Mouse (Mus musculus) forebrain, embryonic 16.5 days (tissue): Measurements from ENCODE around the gene Sox8. TPM values are rescaled to one million over a fixed set of nuclear protein-coding genes. Genes with fewer than 3 reads are reported as not detected.

ENCODE experiments used
- ATAC-seq: fragments of 200-750 bp; cut with Nextera tagmentation; 2 replicates; pipeline ENCODE4 v1.8.0; 2017; ENCODE audit warnings: mild to moderate bottlenecking, moderate library complexity
- H3K27ac ChIP-seq: fragments of 300-500 bp; sonication (generic); 2 replicates; pipeline ENCODE4 v1.5.1; 2014; ENCODE audit warnings: low read length, control low read depth
- H3K27me3 ChIP-seq: fragments of 300-500 bp; sonication (generic); replicated peaks from 2 replicates; pipeline ENCODE4 v1.6.1; 2014; ENCODE audit warnings: low read length; ENCODE audit not compliant: control insufficient read depth, insufficient read depth
- H3K36me3 ChIP-seq: fragments of 300-500 bp; sonication (generic); 2 replicates; pipeline ENCODE4 v1.6.1; 2014; ENCODE audit not compliant: control insufficient read depth, insufficient read depth
- H3K4me1 ChIP-seq: fragments of 300-500 bp; sonication (generic); replicated peaks from 2 replicates; pipeline ENCODE4 v1.6.1; 2014; ENCODE audit warnings: low read length; ENCODE audit not compliant: control insufficient read depth, insufficient read depth
- H3K4me2 ChIP-seq: fragments of 300-500 bp; sonication (generic); 2 replicates; pipeline ENCODE4 v1.6.1; 2014; ENCODE audit warnings: mild to moderate bottlenecking, low read length, control low read depth
- H3K4me3 ChIP-seq: fragments of 300-500 bp; sonication (generic); replicated peaks from 2 replicates; pipeline ENCODE4 v1.5.1; 2014; ENCODE audit warnings: mild to moderate bottlenecking, low read length, control low read depth
- H3K9ac ChIP-seq: fragments of 300-500 bp; sonication (generic); replicated peaks from 2 replicates; pipeline ENCODE4 v1.6.1; 2014; ENCODE audit warnings: low read depth, low read length, control low read depth
- H3K9me3 ChIP-seq: fragments of 300-500 bp; sonication (generic); 2 replicates; pipeline ENCODE4 v1.6.1; 2016; ENCODE audit warnings: low read length; ENCODE audit not compliant: control insufficient read depth
- WGBS: fragments of 180-500 bp; shearing (Covaris S2); extraction: QIAGEN DNeasy Blood & Tissue Kit; methylation state at CpG from one replicate; pipeline ENCODE4 v1.1.7; 2014; 5-methylcytosine and 5-hydroxymethylcytosine counted together
- polyA plus RNA-seq: library from polyadenylated mRNA; unstranded; fragments of >200 nt; fragmentation: Nextera tagmentation; extraction: Ambion mirVana; gene quantifications from 2 replicates; pipeline ENCODE4 v1.2.1, GENCODE M21; 2015

The Sox8 gene
- polyA plus RNA-seq, 1 experiment from 2014 or later = 26.1 TPM

- H3K9ac ChIP-seq = no peak overlapping the region
- no peak overlapping the region for H3K4me3 ChIP-seq
- no peaks in the 10 kb centered on the region for H3K27me3 ChIP-seq
- no peak overlapping the region for H3K4me2 ChIP-seq
- ATAC-seq = no peak
- peaks cover 8% of the 10 kb centered on the region for H3K4me1 ChIP-seq
- H3K36me3 ChIP-seq = no peaks in the 10 kb centered on the region
- H3K9me3 ChIP-seq = no peaks in the 10 kb centered on the region
- 90% methylated on average over 11 of the region's 11 CpGs for WGBS
- H3K27ac ChIP-seq = no peak overlapping the region
Measured at GRCm38 (mm10) chr17:25551313-25551712, 19.2 kb downstream of the Sox8 start.

- WGBS = 81% methylated on average over 5 of the region's 5 CpGs
- ATAC-seq = no peak
- H3K27me3 ChIP-seq = no peaks in the 10 kb centered on the region
- H3K36me3 ChIP-seq = no peaks in the 10 kb centered on the region
- H3K4me3 ChIP-seq = no peak overlapping the region
- no peak overlapping the region for H3K4me2 ChIP-seq
- no peaks in the 10 kb centered on the region for H3K9me3 ChIP-seq
- H3K4me1 ChIP-seq = no peaks in the 10 kb centered on the region
- H3K27ac ChIP-seq = no peak overlapping the region
- H3K9ac ChIP-seq = no peak overlapping the region
Measured at GRCm38 (mm10) chr17:25550020-25550419, 20.5 kb downstream of the Sox8 start.

- no peak for ATAC-seq
- H3K9ac ChIP-seq = no peak overlapping the region
- no peak overlapping the region for H3K27ac ChIP-seq
- no peak overlapping the region for H3K4me3 ChIP-seq
- 39% methylated on average over 3 of the region's 3 CpGs for WGBS
- H3K9me3 ChIP-seq = no peaks in the 10 kb centered on the region
- H3K36me3 ChIP-seq = no peaks in the 10 kb centered on the region
- H3K27me3 ChIP-seq = no peaks in the 10 kb centered on the region
- H3K4me1 ChIP-seq = no peaks in the 10 kb centered on the region
- H3K4me2 ChIP-seq = no peak overlapping the region
Measured at GRCm38 (mm10) chr17:25547026-25547425, 23.5 kb downstream of the Sox8 start.

- no peak overlapping the region for H3K4me3 ChIP-seq
- H3K9ac ChIP-seq = no peak overlapping the region
- no peaks in the 10 kb centered on the region for H3K27me3 ChIP-seq
- no peak overlapping the region for H3K4me2 ChIP-seq
- WGBS = 94% methylated on average over 4 of the region's 4 CpGs
- H3K9me3 ChIP-seq = no peaks in the 10 kb centered on the region
- no peak for ATAC-seq
- H3K4me1 ChIP-seq = peaks cover 12% of the 10 kb centered on the region
- no peak overlapping the region for H3K27ac ChIP-seq
- H3K36me3 ChIP-seq = no peaks in the 10 kb centered on the region
Measured at GRCm38 (mm10) chr17:25541768-25542167, 28.7 kb downstream of the Sox8 start.

- H3K9me3 ChIP-seq = no peaks in the 10 kb centered on the region
- H3K27ac ChIP-seq = no peak overlapping the region
- ATAC-seq = no peak
- H3K36me3 ChIP-seq = no peaks in the 10 kb centered on the region
- H3K27me3 ChIP-seq = no peaks in the 10 kb centered on the region
- 86% methylated on average over 5 of the region's 5 CpGs for WGBS
- H3K4me1 ChIP-seq = peaks cover 12% of the 10 kb centered on the region
- no peak overlapping the region for H3K4me2 ChIP-seq
- no peak overlapping the region for H3K4me3 ChIP-seq
- no peak overlapping the region for H3K9ac ChIP-seq
Measured at GRCm38 (mm10) chr17:25540731-25541130, 29.8 kb downstream of the Sox8 start.

- peaks cover 12% of the 10 kb centered on the region for H3K4me1 ChIP-seq
- H3K4me2 ChIP-seq = peak overlapping the region; percentile 30
- WGBS = 5% methylated on average over 27 of the region's 27 CpGs
- H3K9me3 ChIP-seq = no peaks in the 10 kb centered on the region
- peak; percentile 77 for ATAC-seq
- no peaks in the 10 kb centered on the region for H3K36me3 ChIP-seq
- H3K4me3 ChIP-seq = no peak overlapping the region
- H3K9ac ChIP-seq = peak overlapping the region; percentile 12; the same call in 1 of the 2 replicates
- peak overlapping the region; percentile 70 for H3K27ac ChIP-seq
- H3K27me3 ChIP-seq = no peaks in the 10 kb centered on the region
Measured at GRCm38 (mm10) chr17:25538945-25539875, 31.3 kb downstream of the Sox8 start.

GRCm38 (mm10) chr17:25530357-25531022 lies 40.0 kb downstream of the Sox8 start:
- H3K27ac ChIP-seq = no peak overlapping the region
- ATAC-seq = no peak; the same call in 1 of the 2 replicates

GRCm38 (mm10) chr17:25522080-25522479 lies 48.4 kb downstream of the Sox8 start:
- H3K36me3 ChIP-seq = no peaks in the 10 kb centered on the region
- H3K9ac ChIP-seq = no peak overlapping the region
- H3K27ac ChIP-seq = no peak overlapping the region
- H3K9me3 ChIP-seq = no peaks in the 10 kb centered on the region
- H3K4me3 ChIP-seq = no peak overlapping the region
- WGBS = 86% methylated on average over 12 of the region's 12 CpGs
- H3K27me3 ChIP-seq = no peaks in the 10 kb centered on the region
- peaks cover 20% of the 10 kb centered on the region for H3K4me1 ChIP-seq
- H3K4me2 ChIP-seq = no peak overlapping the region
- ATAC-seq = no peak

More at GRCm38 (mm10) chr17:25530357-25531022, 40.0 kb downstream of the Sox8 start:
- Histone ChIP-seq H3K9ac (no peak overlapping the region), H3K9me3 (no peaks in the 10 kb centered on the region), H3K36me3 (no peaks in the 10 kb centered on the region), H3K4me2 (no peak overlapping the region), H3K4me1 (no peaks in the 10 kb centered on the region), H3K27me3 (no peaks in the 10 kb centered on the region), H3K4me3 (no peak overlapping the region)
- 57% methylated on average over 8 of the region's 8 CpGs for WGBS

GRCm38 (mm10) chr17:25520492-25520891 lies 50.0 kb downstream of the Sox8 start:
- no peak overlapping the region for H3K27ac ChIP-seq
- ATAC-seq = peak; percentile 74
- no peak overlapping the region for H3K4me3 ChIP-seq

More at GRCm38 (mm10) chr17:25520492-25520891, 50.0 kb downstream of the Sox8 start:
- H3K27me3 ChIP-seq = no peaks in the 10 kb centered on the region
- 0 out of 2 replicates have a peak overlapping the region, but pooled peaks have one; percentile 5 for H3K9ac ChIP-seq
- no peak overlapping the region for H3K4me2 ChIP-seq
- H3K9me3 ChIP-seq = no peaks in the 10 kb centered on the region
- H3K36me3 ChIP-seq = no peaks in the 10 kb centered on the region
- WGBS = 37% methylated on average over 9 of the region's 9 CpGs
- peaks cover 20% of the 10 kb centered on the region for H3K4me1 ChIP-seq
